Mouse (Mus musculus) layer of hippocampus, adult 11-12 months (tissue): ENCODE results near the gene Ubc.

Experiments
- DNase-seq: peaks from one replicate; pipeline ENCODE4 v3.0.0; 2022; ENCODE audit warnings: low spot score

The Ubc gene

GRCm38 (mm10) chr5:125348487-125348886 lies 41.5 kb downstream of the Ubc start:
- DNase-seq, result peak; percentile 75

GRCm38 (mm10) chr5:125348067-125348466 lies 41.9 kb downstream of the Ubc start:
- no peak for DNase-seq

- DNase-seq, result no peak
Measured at GRCm38 (mm10) chr5:125344296-125344695, 45.7 kb downstream of the Ubc start.

GRCm38 (mm10) chr5:125341459-125342090 lies 48.4 kb downstream of the Ubc start:
- no peak for DNase-seq

GRCm38 (mm10) chr5:125340547-125341262 lies 49.3 kb downstream of the Ubc start, which contains the start of gene Scarb1:
TSS of gene Scarb1 (minus strand) at chr5:125341094.
- peak; percentile 91 for DNase-seq

- peak; percentile 37 for DNase-seq
Measured at GRCm38 (mm10) chr5:125339851-125340531, 50.0 kb downstream of the Ubc start.

GRCm38 (mm10) chr5:125339108-125339751 lies 50.8 kb downstream of the Ubc start:
- DNase-seq, result peak; percentile 16

- DNase-seq, result no peak
Measured at GRCm38 (mm10) chr5:125337526-125337925, 52.5 kb downstream of the Ubc start.

- no peak for DNase-seq
Measured at GRCm38 (mm10) chr5:125337012-125337411, 53.0 kb downstream of the Ubc start.
